Mouse (Mus musculus) intestine, embryonic 15.5 days (tissue): ENCODE data around the gene Duoxa1. TPM values are rescaled to one million over a fixed set of nuclear protein-coding genes. Genes with fewer than 3 reads are reported as not detected.
A peak's percentile ranks its signal among the peaks of the same experiment; 100 is the strongest.

Experiments used
- ATAC-seq: fragments of 200-750 bp; cut with Nextera tagmentation; 2 replicates; pipeline ENCODE4 v1.8.0; 2017; ENCODE audit warnings: moderate TSS enrichment, moderate library complexity
- H3K27ac ChIP-seq: fragments of 300-500 bp; sonication (generic); 2 replicates; pipeline ENCODE4 v1.5.1; 2015; ENCODE audit warnings: mild to moderate bottlenecking, inconsistent platforms
- H3K27me3 ChIP-seq: fragments of 300-500 bp; sonication (generic); replicated peaks from 2 replicates; pipeline ENCODE4 v1.6.1; 2015; ENCODE audit warnings: inconsistent platforms
- H3K36me3 ChIP-seq: fragments of 300-500 bp; sonication (generic); 2 replicates; pipeline ENCODE4 v1.6.1; 2015; ENCODE audit warnings: inconsistent platforms
- H3K4me1 ChIP-seq: fragments of 300-500 bp; sonication (generic); replicated peaks from 2 replicates; pipeline ENCODE4 v1.6.1; 2015; ENCODE audit warnings: inconsistent platforms
- H3K4me2 ChIP-seq: fragments of 300-500 bp; sonication (generic); replicated peaks from 2 replicates; pipeline ENCODE4 v1.6.1; 2015; ENCODE audit warnings: mild to moderate bottlenecking, inconsistent platforms
- H3K4me3 ChIP-seq: fragments of 300-500 bp; sonication (generic); replicated peaks from 2 replicates; pipeline ENCODE4 v1.5.1; 2015; ENCODE audit warnings: inconsistent platforms
- H3K9ac ChIP-seq: fragments of 300-500 bp; sonication (generic); 2 replicates; pipeline ENCODE4 v1.6.1; 2015; ENCODE audit warnings: inconsistent platforms
- H3K9me3 ChIP-seq: fragments of 300-500 bp; sonication (generic); 2 replicates; pipeline ENCODE4 v1.6.1; 2016; ENCODE audit warnings: inconsistent platforms
- WGBS: fragments of 180-500 bp; shearing (Covaris S2); methylation state at CpG from one replicate; pipeline ENCODE4 v1.1.7; 2015; 5-methylcytosine and 5-hydroxymethylcytosine counted together
- polyA plus RNA-seq: library from polyadenylated mRNA; unstranded; fragments of >200 nt; fragmentation: Nextera tagmentation; extraction: Ambion mirVana; gene quantifications from 2 replicates; pipeline ENCODE4 v1.2.1, GENCODE M21; 2015

Gene Duoxa1
- polyA plus RNA-seq, result not detected in 2 replicates

GRCm38 (mm10) chr2:122313536-122313935 lies at the start of gene Duoxa1:
TSS of gene Duoxa1 (minus strand) at chr2:122313730.
- H3K4me3 ChIP-seq, result peak within 1 kb of the TSS; percentile 29
- H3K27ac ChIP-seq, result no peak within 1 kb of the TSS
- peaks cover 11% of the 10 kb centered on the region for H3K4me1 ChIP-seq
- 4% methylated on average over 24 of the region's 24 CpGs for WGBS
- peak within 1 kb of the TSS; percentile 69 for H3K4me2 ChIP-seq
- peak; percentile 62 for ATAC-seq
- no peaks in the 10 kb centered on the region for H3K36me3 ChIP-seq
- peaks cover 45% of the 10 kb centered on the region for H3K27me3 ChIP-seq
- H3K9ac ChIP-seq, result no peak within 1 kb of the TSS
- no peaks in the 10 kb centered on the region for H3K9me3 ChIP-seq

- H3K4me1 ChIP-seq, result peaks cover 17% of the 10 kb centered on the region
- no peaks in the 10 kb centered on the region for H3K9me3 ChIP-seq
- no peaks in the 10 kb centered on the region for H3K27me3 ChIP-seq
- WGBS, result 86% methylated on average over 13 of the region's 13 CpGs
- H3K27ac ChIP-seq, result no peak overlapping the region
- no peak for ATAC-seq
- H3K36me3 ChIP-seq, result no peaks in the 10 kb centered on the region
- H3K4me3 ChIP-seq, result no peak overlapping the region
- H3K4me2 ChIP-seq, result no peak overlapping the region
- no peak overlapping the region for H3K9ac ChIP-seq
Observed at GRCm38 (mm10) chr2:122362622-122363523, 49.3 kb upstream of the Duoxa1 start.

GRCm38 (mm10) chr2:122361868-122362621 lies 48.5 kb upstream of the Duoxa1 start:
- no peaks in the 10 kb centered on the region for H3K36me3 ChIP-seq
- H3K4me1 ChIP-seq, result 0 out of 2 replicates have a peak, but pooled peaks cover 12% of the 10 kb centered on the region
- no peak overlapping the region for H3K4me3 ChIP-seq
- H3K27me3 ChIP-seq, result no peaks in the 10 kb centered on the region
- no peak overlapping the region for H3K9ac ChIP-seq
- H3K4me2 ChIP-seq, result no peak overlapping the region
- no peak overlapping the region for H3K27ac ChIP-seq
- peak; percentile 32 for ATAC-seq
- no peaks in the 10 kb centered on the region for H3K9me3 ChIP-seq
- 64% methylated on average over 10 of the region's 10 CpGs for WGBS

DNA sequence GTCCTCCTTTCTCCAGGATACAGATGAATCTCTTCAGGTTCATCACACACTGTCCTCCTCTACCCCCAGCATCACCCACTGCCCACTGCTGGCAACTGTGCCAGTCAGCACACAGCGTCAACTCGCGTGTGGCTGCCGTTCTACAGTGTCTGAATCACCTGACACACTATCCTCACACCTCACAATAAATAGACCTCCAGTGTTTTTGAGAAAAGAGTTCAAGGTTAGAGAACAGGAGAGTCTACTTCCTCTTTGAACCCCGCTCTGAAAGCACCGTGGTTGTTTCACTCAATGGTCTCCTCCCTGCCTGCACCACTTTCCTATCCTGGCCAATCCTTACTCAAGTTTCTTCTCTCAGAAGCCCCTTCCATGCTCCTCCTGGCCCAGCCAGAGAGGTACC lies 47.7 kb upstream of the Duoxa1 start:
- no peak overlapping the region for H3K27ac ChIP-seq
- WGBS, result 83% methylated on average over 6 of the region's 6 CpGs
- H3K4me2 ChIP-seq, result no peak overlapping the region
- no peak overlapping the region for H3K4me3 ChIP-seq
- H3K36me3 ChIP-seq, result no peaks in the 10 kb centered on the region
- no peak overlapping the region for H3K9ac ChIP-seq
- ATAC-seq, result no peak
- no peaks in the 10 kb centered on the region for H3K27me3 ChIP-seq
- H3K9me3 ChIP-seq, result no peaks in the 10 kb centered on the region
- 0 out of 2 replicates have a peak, but pooled peaks cover 8% of the 10 kb centered on the region for H3K4me1 ChIP-seq

GRCm38 (mm10) chr2:122360310-122360709 lies 46.8 kb upstream of the Duoxa1 start:
- Histone ChIP-seq H3K27ac (0 out of 2 replicates have a peak overlapping the region, but pooled peaks have one; percentile 13), H3K9ac (no peak overlapping the region), H3K9me3 (no peaks in the 10 kb centered on the region), H3K4me2 (no peak overlapping the region), H3K36me3 (no peaks in the 10 kb centered on the region), H3K4me1 (0 out of 2 replicates have a peak, but pooled peaks cover 8% of the 10 kb centered on the region), H3K4me3 (no peak overlapping the region), H3K27me3 (no peaks in the 10 kb centered on the region)
- WGBS, result 73% methylated on average over 6 of the region's 6 CpGs
- ATAC-seq, result peak; percentile 61

GRCm38 (mm10) chr2:122356187-122356586 lies 42.7 kb upstream of the Duoxa1 start:
- Histone ChIP-seq H3K4me3 (no peak overlapping the region), H3K4me1 (0 out of 2 replicates have a peak, but pooled peaks cover 7% of the 10 kb centered on the region), H3K4me2 (no peak overlapping the region), H3K36me3 (peaks cover 4% of the 10 kb centered on the region), H3K27me3 (no peaks in the 10 kb centered on the region), H3K9me3 (no peaks in the 10 kb centered on the region), H3K27ac (no peak overlapping the region), H3K9ac (no peak overlapping the region)
- 75% methylated on average over 3 of the region's 3 CpGs for WGBS
- ATAC-seq, result no peak

DNA sequence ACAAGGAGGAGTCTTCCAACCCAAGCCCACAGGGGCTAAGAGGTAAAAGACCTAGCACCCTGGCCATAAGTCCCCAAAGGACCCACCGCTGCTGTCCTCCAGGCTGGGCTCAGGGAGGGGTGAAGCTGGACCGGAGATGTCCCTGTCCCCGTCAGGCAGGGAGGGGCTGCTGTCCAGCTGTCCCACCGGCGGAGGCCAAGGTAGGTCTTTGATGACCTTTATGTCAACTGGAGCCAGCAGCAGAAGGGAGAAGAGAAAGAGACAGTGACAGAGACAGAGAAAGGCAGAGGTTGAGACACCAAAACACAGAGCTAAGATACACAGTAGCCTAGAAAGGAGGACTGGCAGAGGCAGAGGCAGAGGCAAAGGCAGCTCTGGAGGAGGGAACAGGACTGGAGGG lies 41.9 kb upstream of the Duoxa1 start:
- no peak overlapping the region for H3K9ac ChIP-seq
- H3K4me1 ChIP-seq, result 0 out of 2 replicates have a peak, but pooled peaks cover 4% of the 10 kb centered on the region
- H3K4me2 ChIP-seq, result no peak overlapping the region
- H3K9me3 ChIP-seq, result no peaks in the 10 kb centered on the region
- peaks cover 4% of the 10 kb centered on the region for H3K36me3 ChIP-seq
- H3K27me3 ChIP-seq, result no peaks in the 10 kb centered on the region
- ATAC-seq, result no peak
- H3K4me3 ChIP-seq, result no peak overlapping the region
- 89% methylated on average over 5 of the region's 5 CpGs for WGBS
- H3K27ac ChIP-seq, result no peak overlapping the region

GRCm38 (mm10) chr2:122354191-122354929 lies 40.8 kb upstream of the Duoxa1 start:
- peaks cover 4% of the 10 kb centered on the region for H3K36me3 ChIP-seq
- peaks cover 9% of the 10 kb centered on the region for H3K4me1 ChIP-seq
- H3K9me3 ChIP-seq, result no peaks in the 10 kb centered on the region
- no peak overlapping the region for H3K4me2 ChIP-seq
- WGBS, result 69% methylated on average over 12 of the region's 12 CpGs
- H3K9ac ChIP-seq, result no peak overlapping the region
- no peaks in the 10 kb centered on the region for H3K27me3 ChIP-seq
- H3K27ac ChIP-seq, result no peak overlapping the region
- no peak for ATAC-seq
- H3K4me3 ChIP-seq, result no peak overlapping the region

DNA sequence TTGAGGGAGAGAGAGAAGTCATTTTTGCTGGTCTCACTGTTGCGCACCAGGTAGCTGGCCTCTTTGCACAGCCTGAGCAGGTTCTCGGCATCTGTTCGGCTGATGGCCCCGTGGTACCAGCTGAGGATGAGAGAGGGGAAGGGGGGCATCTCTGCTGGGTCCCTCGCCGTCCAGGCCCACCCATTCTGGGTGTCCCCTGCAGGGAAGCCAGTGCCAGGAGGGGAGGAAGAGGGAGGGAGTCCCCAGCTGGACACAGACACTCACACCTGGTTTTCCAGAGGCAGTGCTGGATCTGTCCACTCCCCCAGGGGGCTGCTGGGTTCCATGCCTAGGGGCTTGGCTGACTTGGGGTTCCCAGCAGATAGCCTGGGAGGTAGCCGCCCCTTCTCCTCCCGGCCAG lies 40.2 kb upstream of the Duoxa1 start:
- Histone ChIP-seq H3K4me3 (no peak overlapping the region), H3K27ac (no peak overlapping the region), H3K36me3 (peaks cover 4% of the 10 kb centered on the region), H3K9ac (no peak overlapping the region), H3K27me3 (no peaks in the 10 kb centered on the region), H3K4me2 (no peak overlapping the region), H3K9me3 (no peaks in the 10 kb centered on the region), H3K4me1 (peaks cover 12% of the 10 kb centered on the region)
- no peak for ATAC-seq
- 81% methylated on average over 8 of the region's 8 CpGs for WGBS

GRCm38 (mm10) chr2:122352992-122353391 lies 39.5 kb upstream of the Duoxa1 start:
- Histone ChIP-seq H3K9me3 (no peaks in the 10 kb centered on the region), H3K27me3 (no peaks in the 10 kb centered on the region), H3K9ac (no peak overlapping the region), H3K27ac (no peak overlapping the region), H3K4me2 (no peak overlapping the region), H3K36me3 (peaks cover 4% of the 10 kb centered on the region), H3K4me1 (peaks cover 16% of the 10 kb centered on the region), H3K4me3 (no peak overlapping the region)
- WGBS, result 72% methylated on average over 6 of the region's 6 CpGs
- no peak for ATAC-seq

GRCm38 (mm10) chr2:122351931-122352329 lies 38.4 kb upstream of the Duoxa1 start:
- WGBS, result 60% methylated on average over 4 of the region's 4 CpGs
- Histone ChIP-seq H3K4me1 (peaks cover 19% of the 10 kb centered on the region), H3K9ac (no peak overlapping the region), H3K4me2 (no peak overlapping the region), H3K36me3 (peaks cover 4% of the 10 kb centered on the region), H3K27me3 (no peaks in the 10 kb centered on the region), H3K27ac (no peak overlapping the region), H3K4me3 (no peak overlapping the region), H3K9me3 (no peaks in the 10 kb centered on the region)
- ATAC-seq, result no peak
